Mouse (Mus musculus) testis, adult 2 months (tissue): ENCODE measurements around the gene G6pc. TPM values are rescaled to one million over a fixed set of nuclear protein-coding genes. Genes with fewer than 3 reads are reported as not detected.

Experiments used
- H3K27ac ChIP-seq: fragments of 200-500 bp; 2 replicates; pipeline ENCODE4 v1.5.1; 2012; ENCODE audit warnings: low read depth, low read length; ENCODE audit not compliant: control insufficient read depth, insufficient read depth
- H3K27me3 ChIP-seq: fragments of 200-500 bp; 2 replicates; pipeline ENCODE4 v1.6.1; 2012; ENCODE audit warnings: mild to moderate bottlenecking, low read length, moderate library complexity; ENCODE audit not compliant: control insufficient read depth, insufficient read depth
- H3K36me3 ChIP-seq: fragments of 200-500 bp; 2 replicates; pipeline ENCODE4 v1.6.1; 2012; ENCODE audit warnings: mild to moderate bottlenecking, low read length; ENCODE audit not compliant: control insufficient read depth, insufficient read depth
- H3K4me1 ChIP-seq: fragments of 200-500 bp; 2 replicates; pipeline ENCODE4 v1.6.1; 2012; ENCODE audit warnings: low read length; ENCODE audit not compliant: control insufficient read depth, insufficient read depth
- H3K4me3 ChIP-seq: fragments of 200-500 bp; 2 replicates; pipeline ENCODE4 v1.5.1; 2012; ENCODE audit warnings: low read depth, mild to moderate bottlenecking, low read length, moderate library complexity, mixed read lengths; ENCODE audit not compliant: control insufficient read depth
- CTCF ChIP-seq: fragments of 200-500 bp; IDR thresholded peaks from 2 replicates; pipeline ENCODE4 v1.5.1; 2012; ENCODE audit warnings: low read depth, mild to moderate bottlenecking, inconsistent platforms, low read length, moderate library complexity; ENCODE audit not compliant: control insufficient read depth, insufficient read depth, insufficient replicate concordance
- POLR2A ChIP-seq: fragments of 200-500 bp; IDR thresholded peaks from 2 replicates; pipeline ENCODE4 v1.6.1; 2012; ENCODE audit warnings: low read depth, mild to moderate bottlenecking, inconsistent platforms, low read length, moderate library complexity; ENCODE audit not compliant: control insufficient read depth
- polyA plus RNA-seq: library from polyadenylated mRNA; depleted of rRNA; stranded (reverse); fragments of >200 nt; gene quantifications from 2 replicates; pipeline ENCODE4 v1.2.3, GENCODE M21; 2012

The G6pc gene
- polyA plus RNA-seq, 1 experiment, result not detected

DNA sequence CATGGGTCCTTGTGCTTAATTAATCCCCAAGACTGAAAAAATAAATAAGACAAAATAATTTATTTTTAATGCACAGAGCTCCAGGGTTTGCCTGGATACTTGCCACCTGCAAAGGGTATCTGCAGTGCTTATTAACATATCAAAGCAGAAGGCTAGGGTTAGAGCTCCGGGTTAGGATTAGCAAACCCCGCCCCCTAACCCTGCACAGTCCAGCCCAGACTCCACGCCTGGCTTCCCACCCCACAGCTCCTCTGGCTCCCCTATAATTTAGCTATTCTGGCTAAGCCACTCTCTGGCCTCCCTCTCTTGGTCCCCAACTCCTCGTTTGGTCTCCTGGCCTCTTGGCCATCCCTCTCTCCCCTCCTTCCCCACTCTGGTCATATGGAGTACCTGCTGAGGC is 14.5 kb downstream of the G6pc start:
- H3K36me3 ChIP-seq, result no peaks in the 10 kb centered on the region
- no peak overlapping the region for H3K27ac ChIP-seq
- H3K4me1 ChIP-seq, result no peaks in the 10 kb centered on the region
- no peaks in the 10 kb centered on the region for H3K27me3 ChIP-seq
- TF ChIP-seq POLR2A, result no peak
- TF ChIP-seq CTCF, result no peak
- no peak overlapping the region for H3K4me3 ChIP-seq

DNA sequence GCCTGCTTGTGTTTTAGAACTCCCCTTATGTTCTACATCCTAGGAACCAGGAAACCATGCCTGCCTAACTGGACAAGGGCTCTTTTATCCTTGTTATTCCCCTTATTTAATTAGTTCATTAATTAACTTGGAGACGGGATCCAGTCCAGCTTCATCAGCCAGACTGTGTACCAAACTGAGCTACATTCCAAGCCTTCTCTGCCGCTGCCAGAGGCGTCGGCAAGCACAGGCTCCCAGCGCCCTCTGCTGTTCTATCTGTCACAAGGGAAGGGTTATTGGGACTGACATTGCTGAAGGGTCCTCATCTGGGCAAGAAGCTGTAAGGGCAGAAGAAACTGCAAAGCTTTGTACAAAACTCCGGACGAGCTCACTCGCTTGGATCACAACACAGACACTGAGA is 27.7 kb downstream of the G6pc start:
- TF ChIP-seq POLR2A (no peak), CTCF (peak; percentile 72; the same call in 1 of the 2 replicates)
- Histone ChIP-seq H3K27ac (no peak overlapping the region), H3K36me3 (no peaks in the 10 kb centered on the region), H3K4me1 (no peaks in the 10 kb centered on the region), H3K4me3 (no peak overlapping the region), H3K27me3 (no peaks in the 10 kb centered on the region)

DNA sequence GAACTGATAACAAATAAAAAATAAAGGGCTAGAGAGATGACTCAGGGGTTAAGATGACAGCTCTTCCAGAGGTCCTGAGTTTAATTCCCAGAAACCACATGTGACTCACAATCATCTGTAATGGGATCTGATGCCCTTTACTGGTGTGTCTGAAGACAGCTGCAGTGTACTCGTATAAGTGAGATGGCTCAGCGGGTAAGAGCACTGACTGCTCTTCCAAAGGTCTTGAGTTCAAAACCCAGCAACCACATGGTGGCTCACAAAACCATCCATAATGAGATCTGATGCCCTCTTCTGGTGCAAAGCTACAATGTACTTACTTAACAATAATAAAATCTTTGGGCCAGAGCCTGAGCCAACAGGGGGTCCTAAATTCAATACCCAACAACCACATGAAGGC is 47.9 kb downstream of the G6pc start:
- no peak overlapping the region for H3K27ac ChIP-seq
- H3K36me3 ChIP-seq, result peaks cover 6% of the 10 kb centered on the region
- no peak overlapping the region for H3K4me3 ChIP-seq
- no peak for TF ChIP-seq POLR2A
- no peak for TF ChIP-seq CTCF
- H3K4me1 ChIP-seq, result no peaks in the 10 kb centered on the region; the same call in none of the 2 replicates
- H3K27me3 ChIP-seq, result no peaks in the 10 kb centered on the region

DNA sequence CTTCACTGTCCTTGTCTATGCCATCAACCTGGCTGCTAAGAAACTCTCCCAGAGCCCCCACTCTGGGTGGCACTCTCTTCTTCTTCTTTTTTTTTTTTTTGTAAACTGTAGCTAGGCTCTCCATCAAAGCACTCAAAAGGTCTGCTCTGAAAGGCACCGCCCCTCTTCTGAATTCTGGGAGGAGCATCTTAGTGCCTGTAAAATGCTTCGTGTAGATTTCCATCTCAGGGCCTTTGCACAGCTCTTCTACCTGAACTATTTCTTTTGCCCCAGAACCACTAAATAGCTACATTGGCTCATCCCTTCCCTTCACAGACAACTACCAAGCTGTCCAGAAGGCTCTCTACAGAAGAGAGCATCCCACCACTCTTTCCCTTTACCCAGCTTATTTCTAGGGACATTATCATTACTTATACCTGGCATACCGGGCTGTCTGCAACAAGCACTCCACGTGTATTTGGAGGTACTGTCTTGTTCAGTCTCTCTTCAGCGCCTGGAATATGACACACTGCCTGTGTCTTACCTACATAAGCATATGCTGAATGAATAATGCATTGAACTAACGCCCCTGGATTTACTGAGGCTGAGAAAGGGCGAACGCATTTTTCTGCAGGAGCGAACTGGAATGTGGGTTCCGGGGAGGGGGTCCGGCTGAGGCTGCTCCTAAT is 49.2 kb downstream of the G6pc start:
- Histone ChIP-seq H3K4me1 (no peaks in the 10 kb centered on the region; the same call in none of the 2 replicates), H3K27ac (peak overlapping the region; percentile 74; the same call in 1 of the 2 replicates), H3K36me3 (peaks cover 2% of the 10 kb centered on the region), H3K27me3 (no peaks in the 10 kb centered on the region), H3K4me3 (peak overlapping the region; percentile 99)
- TF ChIP-seq CTCF (no peak), POLR2A (no peak)

DNA sequence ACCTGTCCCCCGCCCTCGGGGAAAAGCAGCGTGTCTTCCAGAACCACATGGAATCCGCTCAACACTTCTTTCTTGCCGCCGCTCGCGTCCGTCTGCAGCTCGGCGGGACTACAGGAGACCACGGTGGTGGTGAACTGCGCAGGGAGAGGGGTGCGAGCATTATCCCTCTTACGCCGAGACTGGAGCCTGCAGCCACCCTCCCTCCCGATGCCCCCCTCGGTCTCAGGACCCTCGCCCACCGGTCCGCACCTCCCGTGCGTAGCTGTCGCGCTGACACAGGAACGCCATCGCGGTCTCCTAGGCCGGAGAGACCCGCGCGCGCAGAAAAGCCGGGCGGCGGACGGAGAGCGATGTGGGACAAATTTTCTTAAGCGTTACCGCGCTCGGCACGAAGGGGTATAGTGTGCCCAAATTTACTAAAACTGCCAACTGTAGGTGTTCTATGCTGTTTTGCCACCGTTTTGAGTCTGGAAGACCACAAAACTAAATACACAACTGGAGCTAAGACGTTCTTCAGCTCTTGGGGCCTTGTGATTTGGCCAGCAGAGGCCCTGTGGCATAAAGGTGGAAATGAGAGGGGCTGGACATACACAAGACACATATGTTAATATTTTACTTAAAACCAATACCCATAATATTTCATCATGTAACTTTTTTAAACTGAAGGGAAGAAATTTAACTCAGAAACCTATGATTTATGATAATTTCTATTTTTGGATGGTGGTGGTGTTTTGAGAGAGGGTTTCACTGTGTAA is 49.9 kb downstream of the G6pc start, which contains the start of gene Aarsd1:
TSS of gene Aarsd1 (minus strand) at position 515 of the 755 bp plus-strand sequence.
- Histone ChIP-seq H3K27me3 (no peaks in the 10 kb centered on the region), H3K4me3 (peak within 1 kb of the TSS; percentile 99), H3K4me1 (no peaks in the 10 kb centered on the region; the same call in none of the 2 replicates), H3K36me3 (peaks cover 2% of the 10 kb centered on the region), H3K27ac (peak within 1 kb of the TSS; percentile 76; the same call in 1 of the 2 replicates)
- TF ChIP-seq POLR2A (peak; percentile 79), CTCF (no peak)

DNA sequence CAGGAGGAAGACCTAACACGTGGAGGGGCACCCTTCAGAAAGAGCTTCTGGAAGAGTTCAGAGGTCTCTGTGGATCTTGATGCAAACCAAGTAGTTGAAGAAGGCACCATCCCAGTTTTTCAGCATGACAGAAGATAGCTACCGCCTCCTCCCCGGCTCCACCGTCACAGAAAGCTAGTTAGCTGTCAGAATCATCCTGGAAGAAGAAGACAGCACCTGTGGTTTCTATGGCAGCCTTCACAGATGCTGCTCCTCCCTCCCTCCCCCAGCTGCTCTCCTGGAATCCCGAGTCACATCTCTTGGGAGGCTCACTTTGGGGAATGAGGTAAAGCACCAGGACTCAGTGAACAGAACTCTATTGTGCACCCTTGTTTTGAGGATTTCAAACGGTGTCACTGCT is 51.6 kb downstream of the G6pc start:
- Histone ChIP-seq H3K27ac (no peak overlapping the region), H3K36me3 (no peaks in the 10 kb centered on the region), H3K4me3 (no peak overlapping the region), H3K4me1 (peaks cover 1% of the 10 kb centered on the region), H3K27me3 (no peaks in the 10 kb centered on the region)
- no peak for TF ChIP-seq POLR2A
- no peak for TF ChIP-seq CTCF

DNA sequence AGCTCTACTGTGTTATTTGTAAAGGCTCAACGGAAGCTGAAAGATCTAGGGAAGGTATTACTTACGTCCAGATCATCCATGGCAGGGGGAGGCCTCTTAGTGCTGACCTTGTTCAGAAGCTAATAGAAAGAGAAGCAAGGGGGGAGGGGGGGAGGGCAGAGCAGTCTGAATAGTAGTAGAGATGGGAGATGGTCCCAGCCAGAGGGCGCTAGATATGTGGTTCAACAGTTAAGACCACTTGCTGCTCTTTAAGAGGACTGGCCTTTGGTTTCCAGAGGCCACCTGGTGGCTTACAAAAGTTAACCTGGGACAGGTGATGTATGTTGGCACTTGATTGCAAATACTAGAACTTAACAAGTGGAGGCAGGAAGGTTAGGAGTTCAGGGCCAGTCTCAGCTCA is 52.2 kb downstream of the G6pc start:
- no peak overlapping the region for H3K4me3 ChIP-seq
- H3K27ac ChIP-seq, result no peak overlapping the region
- TF ChIP-seq POLR2A, result no peak
- no peak for TF ChIP-seq CTCF
- H3K36me3 ChIP-seq, result no peaks in the 10 kb centered on the region
- H3K4me1 ChIP-seq, result peaks cover 3% of the 10 kb centered on the region
- no peaks in the 10 kb centered on the region for H3K27me3 ChIP-seq
